Mouse (Mus musculus) cerebellum, postnatal 4 days (tissue): ENCODE results near the gene Tll2.

ENCODE experiments used
- DNase-seq, 2 experiments: peaks; one replicate each; pipeline ENCODE4 v3.0.0; 2022; ENCODE audit warnings: low spot score in 2 of 2, mixed read lengths in 1 of 2

The Tll2 gene

DNA sequence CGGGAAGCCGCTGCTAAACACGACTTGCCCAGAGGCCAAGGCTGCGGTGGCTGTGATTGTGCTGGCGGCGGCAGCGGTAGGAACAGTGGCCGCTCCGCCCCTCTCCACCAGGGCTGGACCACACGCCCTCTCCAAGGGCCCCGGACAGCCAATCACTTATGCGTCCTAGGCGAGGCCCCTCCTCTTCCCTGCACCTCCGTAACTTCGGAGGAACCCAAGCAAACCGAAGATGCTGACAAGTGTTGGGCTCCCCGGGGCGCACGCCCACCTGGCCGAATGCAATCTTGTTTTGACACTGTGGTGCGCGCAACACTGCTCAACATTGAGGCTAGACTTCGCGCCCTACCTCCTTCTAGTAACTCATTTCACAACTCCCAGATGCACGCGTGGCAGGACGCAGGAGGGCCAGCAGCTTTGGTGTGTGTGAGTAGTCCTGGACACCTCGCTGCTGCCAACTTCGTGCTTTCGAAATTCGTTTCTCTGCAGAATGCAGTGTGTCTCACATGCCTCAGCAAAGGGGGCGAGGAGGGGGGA, at the start of gene Tll2:
Gene Tll2 (minus strand): TSS at position 25 of the 534 bp plus-strand sequence.
- peak in 1 of 2 experiments; percentile 30 for DNase-seq

DNA sequence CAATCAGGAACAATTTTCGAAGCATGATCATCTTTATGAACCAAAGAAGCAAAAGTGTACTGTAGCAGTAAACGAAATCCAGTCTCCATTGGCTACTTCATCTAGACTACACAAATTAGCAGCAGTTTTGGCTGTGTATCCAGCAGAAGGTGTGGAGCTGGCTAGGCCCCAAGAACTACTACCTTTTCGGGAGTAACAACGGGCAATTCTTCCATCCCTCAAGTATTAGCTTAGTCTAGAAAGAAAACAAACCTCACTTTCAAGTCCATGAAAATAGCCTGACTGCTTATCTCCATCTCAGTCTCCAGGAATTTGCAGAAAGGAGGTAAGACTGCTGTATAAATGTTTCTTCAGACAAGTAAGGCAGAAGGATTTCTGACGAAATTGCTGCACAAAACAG, 47.9 kb upstream of the Tll2 start:
- DNase-seq: no peak

DNA sequence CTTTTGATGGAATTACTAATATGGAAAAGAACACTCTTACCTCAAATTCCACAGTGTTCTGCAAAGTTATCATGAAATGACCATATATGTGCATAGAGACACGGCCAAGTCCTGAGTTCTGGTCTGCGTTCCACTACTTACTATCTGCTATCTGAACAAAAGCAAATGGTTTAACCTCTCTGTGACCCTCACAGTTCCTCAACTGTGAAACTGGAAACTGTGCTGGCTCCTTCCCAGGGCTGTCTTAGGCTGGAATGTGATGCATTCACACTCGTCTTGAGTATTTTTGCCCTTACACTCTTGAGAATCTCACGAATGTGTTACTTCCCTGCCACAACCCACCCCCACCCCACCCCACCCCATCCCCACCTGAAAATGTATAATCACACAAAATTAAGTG, 42.3 kb upstream of the Tll2 start:
- no peak for DNase-seq

DNA sequence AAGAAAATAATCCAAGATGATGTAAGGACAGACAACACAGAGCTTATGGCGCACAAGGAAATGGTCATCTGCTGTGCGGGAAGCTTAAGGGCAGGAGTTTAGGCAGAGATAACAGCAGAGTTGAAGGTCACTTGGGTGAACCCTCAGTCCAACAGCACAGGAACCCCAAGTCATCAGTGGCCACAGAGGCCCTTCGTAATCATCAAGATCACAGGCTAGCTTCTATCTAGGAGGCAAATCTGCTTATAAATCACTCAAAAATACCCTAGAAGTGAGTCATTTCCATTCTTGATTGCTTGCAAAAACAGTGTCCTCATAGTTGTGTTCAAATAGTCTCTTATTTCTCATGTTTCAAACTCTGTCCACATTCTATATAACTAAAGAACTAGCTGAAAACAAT, 41.6 kb upstream of the Tll2 start:
- no peak for DNase-seq

DNA sequence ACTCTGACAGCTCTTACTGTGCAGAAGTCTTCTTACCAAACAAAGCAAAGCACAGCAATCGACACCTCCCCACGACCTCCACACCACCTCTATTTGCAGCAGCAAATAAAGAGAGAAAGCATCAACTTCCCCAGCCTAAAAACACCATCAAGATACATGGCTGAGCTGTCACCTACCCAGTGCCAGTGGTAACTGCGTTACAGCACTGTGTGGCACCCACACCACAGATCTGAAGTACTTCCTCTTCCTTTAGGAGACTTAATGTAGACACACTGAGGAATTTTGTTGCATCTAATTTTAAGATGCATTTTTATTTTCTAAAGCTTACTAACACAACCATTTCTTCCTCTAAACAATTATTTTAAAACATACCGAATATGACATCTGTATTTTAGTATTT, 39.6 kb upstream of the Tll2 start:
- DNase-seq: no peak

DNA sequence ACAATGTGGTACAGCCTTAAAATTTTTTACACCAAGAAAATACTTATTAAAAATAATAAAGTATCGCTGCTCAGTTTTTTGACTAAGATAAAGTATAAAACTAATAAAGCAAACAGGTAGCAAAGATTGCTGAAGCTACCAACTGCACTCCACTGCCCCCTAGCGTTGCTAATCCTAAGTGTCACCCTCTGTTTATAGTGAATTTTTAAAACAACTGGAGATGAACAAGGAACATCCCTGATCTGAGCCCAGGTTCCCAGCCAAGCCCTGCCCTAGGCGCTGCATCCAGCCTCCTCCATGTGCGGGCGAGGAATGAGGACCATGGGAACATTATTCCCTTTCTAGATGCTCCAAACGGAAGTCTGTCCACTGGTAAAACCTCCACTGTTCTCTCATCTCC, 37.9 kb upstream of the Tll2 start:
- peak in 1 of 2 experiments; percentile 56 for DNase-seq

DNA sequence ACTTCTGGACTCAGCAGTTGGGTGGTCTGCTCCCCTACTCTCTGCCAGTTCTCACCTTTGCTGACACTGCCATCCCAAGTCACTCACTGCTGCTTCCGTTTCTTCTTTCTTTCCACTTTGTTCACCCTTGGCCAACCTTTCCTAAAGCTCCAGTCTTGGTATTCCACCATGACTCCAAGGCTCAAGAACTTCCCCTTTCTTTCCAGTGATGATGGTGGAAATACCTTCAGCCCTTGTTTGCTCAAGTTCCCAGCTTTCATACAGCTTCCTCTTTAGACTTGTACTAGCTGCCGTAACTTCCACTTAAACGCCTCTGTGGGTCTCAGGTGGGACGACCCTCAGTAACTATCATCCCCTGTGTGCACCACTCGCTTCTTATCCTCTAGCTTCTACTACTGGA, 35.4 kb upstream of the Tll2 start:
- DNase-seq: no peak

DNA sequence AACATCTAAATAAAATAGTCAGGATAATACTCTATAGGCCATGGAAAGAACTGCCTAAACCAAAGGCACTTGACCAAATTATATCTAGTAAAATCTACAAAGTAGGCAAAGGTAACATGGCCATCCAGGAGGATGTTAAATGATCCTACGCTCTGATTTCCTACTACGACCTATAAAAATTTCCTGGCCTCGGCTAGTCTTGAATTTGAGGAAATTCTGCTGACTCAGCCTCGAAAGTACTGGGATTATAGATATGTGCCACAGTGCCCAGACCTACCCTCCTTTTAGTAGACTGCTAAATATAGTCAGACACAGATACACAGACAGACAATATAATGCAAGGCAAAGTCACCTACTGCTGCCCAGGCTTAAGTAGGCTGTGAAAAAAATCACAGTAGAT, 27.1 kb upstream of the Tll2 start:
- no peak for DNase-seq

DNA sequence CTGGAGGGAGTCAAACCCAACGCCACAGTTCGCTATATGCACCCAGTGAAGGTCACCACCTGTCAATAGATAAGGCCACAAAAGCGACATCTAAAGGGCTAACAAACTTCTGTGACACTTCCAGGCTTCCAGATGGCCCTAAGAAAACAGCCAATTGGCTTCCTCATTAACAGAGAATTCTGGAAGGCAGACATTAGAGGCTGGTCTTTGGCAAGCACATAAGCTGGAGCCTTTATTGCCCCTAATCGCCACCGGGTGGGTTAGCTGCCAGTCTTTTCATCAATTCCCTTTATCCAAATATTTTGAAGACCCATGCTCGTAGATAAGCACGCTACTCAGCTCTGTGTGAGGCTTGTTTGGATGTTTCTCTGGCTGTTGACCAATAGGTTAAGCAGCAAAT, 1.7 kb upstream of the Tll2 start:
- no peak for DNase-seq

DNA sequence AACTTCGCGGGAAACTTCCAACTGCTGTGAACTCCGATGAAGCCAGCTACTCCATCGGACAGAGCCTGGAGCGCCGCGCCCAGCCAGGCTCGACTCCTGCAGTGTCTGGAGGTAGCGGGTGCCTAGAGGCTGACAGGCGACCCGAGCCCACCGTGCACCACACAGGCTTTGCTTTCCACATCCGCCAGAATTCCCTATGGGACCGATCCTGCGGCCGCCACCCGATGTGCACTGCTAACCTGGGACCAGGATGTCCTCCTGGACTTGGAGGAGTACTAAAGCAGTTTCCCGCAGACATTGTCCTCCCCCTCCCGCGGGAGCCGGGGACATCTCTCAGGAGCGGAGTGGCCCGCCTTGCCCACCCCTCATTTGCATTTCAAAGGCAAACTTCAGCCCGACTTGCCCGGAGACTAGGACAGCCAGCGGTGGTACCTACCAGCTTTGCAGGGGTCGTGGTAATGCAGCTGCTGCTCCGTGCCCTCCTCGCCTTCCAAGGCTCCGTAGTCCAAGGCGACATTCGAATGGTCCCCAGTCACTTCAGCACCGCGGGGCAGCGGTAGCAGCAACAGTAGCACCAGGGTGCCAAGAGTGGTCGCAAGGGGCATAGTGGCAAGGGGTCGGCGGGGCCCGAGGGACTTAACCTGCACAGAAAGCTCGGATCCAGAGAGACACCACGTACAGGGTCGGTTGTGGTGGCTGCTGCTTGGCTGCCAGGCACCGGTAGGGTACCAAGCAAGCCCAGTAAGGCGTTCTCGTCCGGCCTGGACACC, 409 bp downstream of the Tll2 start:
- DNase-seq: no peak

DNA sequence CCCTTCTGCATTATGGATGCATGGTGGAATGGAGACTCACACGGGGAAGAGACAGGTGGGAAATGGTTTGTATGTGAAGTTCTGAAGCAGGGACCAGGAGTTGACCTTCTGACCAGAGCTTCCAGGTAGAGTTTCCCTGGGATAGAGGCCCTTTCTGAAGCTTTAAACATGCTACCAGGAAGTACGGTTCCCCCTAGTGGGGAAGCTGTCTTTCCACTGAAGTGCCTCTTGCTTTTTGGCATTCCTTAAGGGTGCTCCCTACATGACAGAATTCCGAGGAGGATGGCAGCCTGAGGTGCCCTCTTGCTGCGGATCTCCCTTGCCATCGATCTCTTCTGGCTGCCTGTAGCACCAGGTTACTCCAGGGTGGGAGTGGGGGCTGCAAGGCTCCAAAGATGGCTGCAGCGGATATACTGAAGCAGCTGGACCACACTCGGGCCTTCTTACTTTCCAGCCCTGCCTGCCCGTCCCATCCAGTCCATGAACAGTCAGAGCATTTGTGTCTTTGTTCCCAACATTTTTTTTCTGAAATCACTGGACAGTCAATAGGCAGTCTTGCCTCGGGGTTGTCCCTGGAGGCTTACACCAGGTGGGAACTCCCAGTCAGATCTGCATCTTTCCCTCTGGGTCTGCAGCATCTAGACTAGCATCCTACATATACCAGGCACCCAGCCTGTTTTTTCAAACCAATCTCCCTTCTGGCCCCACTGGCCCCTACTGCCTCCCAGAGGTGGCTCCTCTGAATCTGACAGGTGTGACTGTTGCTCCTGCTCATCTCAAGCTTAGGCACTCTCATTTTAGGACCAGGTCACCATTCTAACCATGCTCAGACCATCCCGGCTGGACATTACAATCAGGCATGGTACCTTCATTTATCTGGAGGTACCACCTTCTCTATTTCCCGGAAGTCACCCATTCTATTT, 2.2 kb downstream of the Tll2 start:
- DNase-seq: peak in 1 of 2 experiments; percentile 12

DNA sequence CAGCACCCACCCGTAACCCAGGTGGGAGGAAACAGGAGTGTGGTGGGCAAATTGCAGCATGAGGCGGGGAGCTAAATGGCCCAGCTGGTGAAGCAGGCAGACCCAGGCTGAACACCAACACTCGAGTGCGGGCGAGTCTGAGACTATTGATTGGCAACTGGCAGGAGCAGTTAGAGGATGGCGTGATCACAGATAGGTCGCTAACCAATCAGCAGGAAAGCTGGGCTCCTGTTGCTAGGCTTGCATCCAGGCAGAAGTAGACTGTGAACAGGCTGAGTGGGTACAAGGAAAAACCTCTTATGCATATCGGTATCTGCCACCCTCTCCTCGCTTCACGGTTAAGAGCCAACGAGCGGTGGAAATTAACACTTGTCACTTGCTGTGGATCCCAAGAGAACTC, 9.0 kb downstream of the Tll2 start:
- no peak for DNase-seq

DNA sequence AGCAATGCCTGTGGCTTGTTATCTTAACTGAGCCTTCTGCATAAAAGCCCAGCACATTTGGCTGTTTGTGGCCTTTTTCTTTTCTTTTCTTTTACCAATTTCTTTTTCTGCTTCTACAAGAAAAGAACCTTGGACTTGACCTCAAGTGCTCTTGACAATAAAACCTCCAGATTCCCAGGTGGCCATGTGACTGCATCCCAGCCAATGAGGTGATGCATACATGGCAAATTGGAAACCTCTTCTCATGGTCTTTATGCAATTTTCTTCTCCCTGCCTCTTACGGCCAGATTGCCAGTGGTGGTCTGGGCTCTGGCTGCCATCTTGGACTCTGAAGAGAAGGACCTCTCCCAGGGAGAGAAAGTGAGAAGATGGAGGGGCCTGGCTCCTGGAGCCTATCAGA, 13.3 kb downstream of the Tll2 start:
- no peak for DNase-seq

DNA sequence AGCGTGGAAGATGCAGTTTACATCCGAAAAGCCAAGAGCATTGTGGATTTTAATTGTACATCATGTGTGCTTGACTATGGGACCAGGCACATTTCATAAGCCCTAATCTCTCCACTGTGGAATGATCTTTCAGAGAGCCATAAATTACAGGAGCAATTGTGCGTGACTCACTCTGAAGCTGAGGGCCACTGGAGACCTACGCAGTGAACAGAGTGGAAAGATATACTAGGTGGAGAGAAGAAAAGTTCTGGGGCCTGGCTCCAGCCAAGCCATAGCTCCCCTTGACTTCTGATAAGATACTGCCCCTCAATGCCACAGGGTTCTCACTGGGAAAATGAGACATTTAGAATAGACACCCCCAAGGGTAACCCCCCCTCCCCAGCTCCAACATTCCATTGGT, 13.7 kb downstream of the Tll2 start:
- no peak for DNase-seq

DNA sequence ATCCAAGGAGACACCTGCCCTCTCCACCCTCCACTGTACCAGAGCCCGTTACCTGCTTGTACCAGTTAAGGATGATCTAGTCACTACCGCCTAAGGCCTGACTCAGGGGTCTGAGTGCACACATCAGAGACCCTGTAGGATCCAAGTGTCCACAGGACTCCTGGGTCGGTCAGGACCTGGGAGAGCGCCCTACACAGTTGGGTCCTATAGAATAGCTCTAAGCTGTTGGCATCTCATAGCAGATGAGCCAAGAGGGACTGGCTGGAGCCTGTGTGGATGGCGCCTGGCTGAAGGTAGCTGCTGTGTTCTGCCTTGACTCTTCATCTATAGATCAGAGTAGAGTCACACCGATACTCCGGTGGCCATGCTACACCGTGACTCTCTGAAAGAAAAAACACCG, 14.9 kb downstream of the Tll2 start:
- DNase-seq: no peak

DNA sequence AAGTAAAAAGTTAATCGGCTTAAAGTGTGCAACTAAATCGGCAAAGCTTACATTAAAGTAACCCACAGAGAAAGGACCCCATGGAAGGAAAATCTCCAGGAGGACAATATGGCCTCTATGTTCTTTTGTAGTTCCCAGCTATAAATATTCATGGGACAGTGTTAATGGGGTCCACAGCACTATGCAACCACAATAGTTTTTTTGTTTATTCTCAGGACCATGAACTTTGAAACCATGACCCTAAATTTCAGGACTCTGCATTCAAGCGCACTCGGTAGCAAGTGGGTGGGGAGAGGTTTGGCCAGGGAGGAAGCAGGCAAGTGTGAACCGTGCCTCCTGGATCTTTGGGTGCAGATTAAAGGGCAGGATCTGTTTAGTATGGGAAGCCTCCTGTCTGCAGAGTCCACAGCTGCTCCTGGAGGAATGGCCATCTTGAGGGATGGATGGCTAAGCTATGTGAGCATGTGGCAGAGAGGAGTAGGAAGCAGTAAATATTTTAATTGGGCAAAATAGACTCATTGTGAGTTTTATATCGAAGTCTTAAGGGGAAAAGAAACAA, 15.7 kb downstream of the Tll2 start:
- DNase-seq: no peak

DNA sequence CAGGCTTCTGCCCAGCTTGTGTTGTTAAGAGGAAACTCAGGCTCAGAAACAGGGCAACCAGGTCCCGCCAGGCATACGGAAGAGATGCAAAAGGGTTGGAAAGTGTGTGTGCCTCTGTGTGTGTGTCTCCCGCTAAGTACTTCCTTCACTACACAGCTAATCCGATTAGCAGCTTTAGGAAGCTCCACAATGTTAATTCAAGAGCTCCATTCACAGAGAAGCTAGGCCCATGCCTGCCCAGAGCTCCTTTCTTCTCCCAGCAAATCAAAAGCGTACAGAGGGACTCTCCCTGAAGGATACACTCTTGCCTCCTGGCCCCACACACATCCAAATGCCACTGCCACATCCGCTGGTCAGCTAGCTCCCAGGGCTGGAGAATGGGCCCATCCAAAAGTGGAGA, 29.3 kb downstream of the Tll2 start:
- DNase-seq: no peak

DNA sequence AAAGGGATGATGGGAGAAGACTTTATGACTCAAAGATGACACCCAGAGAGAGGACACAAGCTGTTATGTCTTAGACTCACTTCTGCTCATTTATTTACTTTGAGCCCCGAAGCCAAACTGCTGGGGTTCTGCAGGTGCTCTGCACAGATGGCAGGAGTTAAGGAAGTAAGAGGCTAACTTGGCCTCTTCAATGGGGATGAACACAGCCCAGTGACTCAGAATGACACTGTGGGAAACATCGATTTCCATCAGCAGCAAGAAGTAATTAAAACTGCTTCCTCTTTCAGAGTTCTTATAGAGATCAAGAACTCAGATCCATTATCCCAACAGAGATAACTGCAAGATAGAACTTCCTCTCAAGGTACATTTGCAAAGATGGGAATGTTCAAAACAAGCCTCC, 29.8 kb downstream of the Tll2 start:
- no peak for DNase-seq

DNA sequence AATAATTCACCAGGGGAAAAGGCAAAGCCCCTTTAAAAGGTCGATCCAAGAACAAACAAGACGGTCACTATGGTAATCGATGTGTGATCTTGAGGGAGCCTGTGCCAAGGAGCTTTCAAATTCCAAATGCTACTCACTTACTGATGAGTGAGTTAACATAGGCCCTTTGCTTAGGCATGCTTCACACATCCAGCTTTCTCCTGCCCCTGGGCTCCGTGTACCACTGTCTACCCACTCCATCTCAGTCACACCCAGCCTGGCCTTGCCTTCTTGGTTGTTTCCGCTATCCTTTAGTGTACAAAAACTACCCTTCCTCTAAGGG, 40.8 kb downstream of the Tll2 start:
- no peak for DNase-seq

DNA sequence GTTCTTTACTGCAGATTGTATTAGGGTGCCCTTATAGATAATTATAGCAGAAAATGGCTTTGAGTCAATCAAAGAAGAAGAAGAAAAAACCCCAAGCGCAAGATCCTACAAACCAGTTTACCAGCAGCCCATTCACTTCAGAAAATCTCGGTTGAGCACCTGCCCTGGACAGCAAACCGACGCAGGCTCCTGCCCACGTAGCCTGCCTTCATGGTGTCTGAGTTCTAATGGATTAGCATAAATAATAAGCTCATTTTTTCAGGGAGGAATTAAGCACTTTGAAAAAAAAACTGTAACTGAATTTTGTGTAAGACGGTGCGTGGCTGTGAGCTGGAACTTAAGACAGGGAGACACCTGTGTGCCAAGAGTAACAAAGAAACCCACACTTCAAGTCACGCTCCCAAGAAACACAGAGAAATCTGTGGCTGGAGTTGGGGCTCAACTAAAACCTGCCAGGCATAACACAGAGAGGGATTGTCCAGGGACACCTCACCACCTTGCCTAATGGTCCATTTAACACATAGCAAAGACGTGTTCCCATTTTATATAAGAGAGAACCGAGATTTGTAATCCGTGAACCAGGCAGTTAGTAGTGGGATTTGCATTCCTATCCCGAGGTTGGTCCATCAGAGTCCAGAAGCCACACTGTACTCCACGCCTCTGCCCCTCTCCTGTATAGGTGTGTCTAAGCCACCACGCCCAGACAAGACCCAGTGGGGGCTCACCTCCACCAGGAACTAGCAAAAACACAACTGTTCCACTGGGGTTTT, 41.3 kb downstream of the Tll2 start:
- DNase-seq: no peak

DNA sequence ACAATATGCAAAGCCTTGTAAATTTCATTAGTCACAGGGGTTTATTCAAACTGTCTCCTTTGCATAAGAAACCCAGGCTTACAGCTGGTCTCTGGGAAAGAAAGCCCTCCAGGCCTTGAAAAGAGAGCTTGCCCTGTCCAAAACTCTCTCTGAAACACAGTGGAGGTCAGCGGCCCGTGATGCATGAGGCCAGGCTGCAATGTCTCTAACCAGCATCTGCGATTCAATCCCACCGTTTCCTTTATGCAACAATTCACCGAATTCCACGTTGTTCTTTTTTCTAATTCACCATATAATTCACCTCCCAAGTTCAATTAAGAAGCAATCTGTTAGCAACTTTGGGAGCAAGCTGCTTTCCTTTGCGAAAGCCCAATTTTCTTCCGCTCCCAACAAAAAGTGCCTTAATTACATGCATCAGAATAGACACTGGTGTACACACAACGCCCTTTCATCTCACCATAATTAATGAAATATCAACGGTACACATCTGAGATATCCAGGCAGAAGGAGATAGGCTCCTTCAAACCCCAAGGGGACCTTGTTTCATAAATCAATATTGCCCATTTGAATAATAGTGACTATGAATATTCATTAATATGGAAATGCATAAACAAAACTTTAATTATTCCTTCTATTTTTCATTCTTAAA, 42.1 kb downstream of the Tll2 start:
- DNase-seq: no peak
